Mouse (Mus musculus): ENCODE results near the gene Cd44. TPM values are rescaled to one million over a fixed set of nuclear protein-coding genes. Genes with fewer than 3 reads are reported as not detected.

Cd44 gene
- polyA plus RNA-seq, 1 experiment from 2014 or later: 145 TPM

DNA sequence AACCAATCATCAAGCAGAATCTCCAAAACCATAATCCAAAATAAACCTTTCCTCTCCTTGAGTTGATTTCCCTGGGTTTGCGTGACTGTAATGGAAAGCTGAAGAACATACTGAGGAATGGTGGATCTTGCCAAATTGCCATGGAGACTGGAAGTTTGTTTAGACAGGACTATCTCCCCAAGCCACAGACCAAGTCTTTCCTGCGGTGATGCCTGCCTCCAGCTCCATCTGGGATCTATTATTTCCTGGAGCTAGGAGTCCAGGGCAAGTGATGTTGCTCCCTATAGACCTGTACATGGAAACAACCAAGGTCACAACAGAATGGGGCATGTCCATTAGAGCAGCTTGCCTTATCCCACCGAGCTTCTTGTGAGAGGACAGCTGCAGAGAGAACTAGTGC, 15.1 kb upstream of the Cd44 start:
- in situ Hi-C loops (cut with MboI; ENCODE audit: low pct_unique_long_range_greater_than_20kb): no loop called here
- CTCF ChIA-PET: interaction anchor here (0.7 to 1.7 kb wide), 3 partner anchors 10 to 58 kb away, joined by 3 to 5 read pairs (median 3); no protein-coding TSS in a partner anchor
- POLR2A ChIA-PET: no interaction called here
- DNase-seq (ENCODE audit: low read depth, low spot score) (no peak), ATAC-seq (no peak)
- no peaks in the 10 kb centered on the region for H3K27me3 ChIP-seq
- no peak for TF ChIP-seq CTCF (IDR thresholded peaks at IDR 0.05)

GRCm38 (mm10) chr2:102914675-102915074, 13.2 kb upstream of the Cd44 start:
- ATAC-seq (no peak), DNase-seq (ENCODE audit: low read depth, low spot score) (no peak)
- TF ChIP-seq CTCF (IDR thresholded peaks at IDR 0.05): no peak
- H3K27me3 ChIP-seq: no peaks in the 10 kb centered on the region
- POLR2A ChIA-PET: interaction anchor here (1.0 kb wide), 1 partner anchor 23 kb away, joined by 3 read pairs; no protein-coding TSS in a partner anchor
- in situ Hi-C loops (cut with MboI; ENCODE audit: low pct_unique_long_range_greater_than_20kb): no loop called here
- CTCF ChIA-PET: interaction anchor here (1.4 to 3.0 kb wide), 2 partner anchors 9 to 26 kb away, joined by 3 to 7 read pairs; no protein-coding TSS in a partner anchor

DNA sequence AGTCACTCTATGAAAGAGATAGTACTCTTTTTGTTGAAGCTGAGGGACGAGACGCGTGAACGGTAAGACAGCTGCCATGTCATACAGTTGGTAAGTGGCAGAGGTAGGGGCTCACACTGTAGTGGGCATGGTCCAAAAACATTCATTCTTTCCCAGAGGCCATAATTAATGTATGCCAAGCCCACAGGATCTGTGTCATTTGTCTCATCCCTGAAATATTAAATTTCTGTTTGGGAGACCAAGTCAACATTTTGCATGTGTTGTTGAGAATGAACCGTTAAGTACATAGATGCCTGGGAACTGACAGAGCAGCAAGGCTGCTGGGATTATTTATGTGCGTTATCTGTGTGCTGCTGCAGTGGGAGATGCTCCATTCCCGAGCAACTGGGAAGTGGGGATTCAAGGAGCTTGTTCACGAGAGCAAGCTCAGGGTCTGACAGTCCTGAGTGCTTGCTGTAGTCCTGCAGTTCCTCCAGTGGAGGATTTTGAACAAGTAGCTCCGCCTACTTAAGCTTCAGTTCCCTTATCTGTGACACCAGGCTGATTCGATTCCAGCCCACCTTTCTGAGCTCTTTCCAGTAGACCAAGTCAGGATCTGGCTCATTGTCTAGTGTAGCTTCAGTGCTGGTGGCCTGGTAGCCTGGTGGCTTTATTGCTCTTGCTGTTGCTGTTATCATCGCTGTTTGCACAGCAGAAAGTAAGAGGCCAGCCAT, 12.5 kb upstream of the Cd44 start:
- ChIA-PET POLR2A (interaction anchor here (1.0 kb wide), 1 partner anchor 22 kb away, joined by 3 read pairs; no protein-coding TSS in a partner anchor), CTCF (interaction anchor here (1.4 to 3.0 kb wide), 2 partner anchors 10 to 27 kb away, joined by 3 to 7 read pairs; no protein-coding TSS in a partner anchor)
- DNase-seq (ENCODE audit: low read depth, low spot score) (no peak), ATAC-seq (no peak)
- TF ChIP-seq CTCF (IDR thresholded peaks at IDR 0.05): no peak
- H3K27me3 ChIP-seq: no peaks in the 10 kb centered on the region
- in situ Hi-C loops (cut with MboI; ENCODE audit: low pct_unique_long_range_greater_than_20kb): no loop called here

DNA sequence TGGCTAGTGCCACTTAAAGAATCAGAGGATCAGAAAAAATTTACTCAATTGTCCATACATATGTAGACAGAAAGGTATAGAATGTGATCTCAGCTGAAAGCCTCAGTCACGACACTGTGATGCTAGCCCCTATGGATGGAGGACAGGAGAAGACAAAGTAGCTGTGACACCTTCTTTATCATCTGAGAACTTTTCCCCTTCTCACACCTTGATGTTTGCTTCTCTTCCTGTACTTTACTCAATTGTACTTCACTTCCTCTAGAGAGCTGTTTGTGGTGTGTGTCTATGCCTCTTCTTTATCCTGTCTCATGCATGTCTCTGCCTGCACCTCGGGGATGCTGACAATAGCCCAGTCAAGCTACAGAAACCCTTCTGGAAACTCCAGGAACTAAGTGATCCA, 11.5 kb upstream of the Cd44 start:
- ChIA-PET CTCF (interaction anchor here (1.0 to 3.0 kb wide), 2 partner anchors 10 to 11 kb away, joined by 4 to 7 read pairs; no protein-coding TSS in a partner anchor), POLR2A (interaction anchor here (1.0 kb wide), 1 partner anchor 12 kb away, joined by 3 read pairs; no protein-coding TSS in a partner anchor)
- no peaks in the 10 kb centered on the region for H3K27me3 ChIP-seq
- ATAC-seq: no peak
- TF ChIP-seq CTCF (IDR thresholded peaks at IDR 0.05): no peak
- no peak for DNase-seq (ENCODE audit: low read depth, low spot score)
- in situ Hi-C loops (cut with MboI; ENCODE audit: low pct_unique_long_range_greater_than_20kb): no loop called here

GRCm38 (mm10) chr2:102912469-102912868, 11.0 kb upstream of the Cd44 start:
- no peak for TF ChIP-seq CTCF (IDR thresholded peaks at IDR 0.05)
- DNase-seq (ENCODE audit: low read depth, low spot score) (no peak), ATAC-seq (no peak)
- ChIA-PET CTCF (interaction anchor here (1.0 to 3.0 kb wide), 2 partner anchors 9 to 12 kb away, joined by 4 to 7 read pairs; no protein-coding TSS in a partner anchor), POLR2A (interaction anchor here (1.0 kb wide), 1 partner anchor 12 kb away, joined by 3 read pairs; no protein-coding TSS in a partner anchor)
- in situ Hi-C loops (cut with MboI; ENCODE audit: low pct_unique_long_range_greater_than_20kb): no loop called here
- no peaks in the 10 kb centered on the region for H3K27me3 ChIP-seq

DNA sequence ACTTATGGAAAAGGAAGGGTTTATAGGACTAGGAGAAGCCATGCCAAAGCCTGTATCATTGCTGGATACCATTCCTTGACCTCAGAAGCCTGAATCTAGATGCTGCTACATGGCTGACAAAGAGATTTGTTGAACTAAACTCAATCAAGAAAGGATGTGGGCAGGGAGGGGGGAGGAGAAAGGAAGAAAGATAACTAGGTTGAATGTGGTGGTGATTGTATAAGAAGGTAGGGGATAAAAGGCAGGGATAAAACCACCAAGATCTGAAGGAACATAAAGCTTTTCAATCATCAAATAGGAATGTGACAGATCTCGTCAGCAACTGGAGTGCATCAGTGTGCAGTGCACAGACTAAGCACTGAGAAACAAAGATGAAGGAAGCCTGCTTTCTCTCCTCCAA, 7.9 kb upstream of the Cd44 start:
- H3K27me3 ChIP-seq: no peaks in the 10 kb centered on the region
- ChIA-PET POLR2A (no interaction called here), CTCF (interaction anchor here (3.7 kb wide), 1 partner anchor 10 kb away, joined by 15 read pairs; no protein-coding TSS in a partner anchor)
- no peak for ATAC-seq
- no peak for DNase-seq (ENCODE audit: low read depth, low spot score)
- no peak for TF ChIP-seq CTCF (IDR thresholded peaks at IDR 0.05)
- in situ Hi-C loops (cut with MboI; ENCODE audit: low pct_unique_long_range_greater_than_20kb): loop anchor here (5.0 kb wide), 1 partner anchor 33 kb away; no protein-coding TSS in a partner anchor

DNA sequence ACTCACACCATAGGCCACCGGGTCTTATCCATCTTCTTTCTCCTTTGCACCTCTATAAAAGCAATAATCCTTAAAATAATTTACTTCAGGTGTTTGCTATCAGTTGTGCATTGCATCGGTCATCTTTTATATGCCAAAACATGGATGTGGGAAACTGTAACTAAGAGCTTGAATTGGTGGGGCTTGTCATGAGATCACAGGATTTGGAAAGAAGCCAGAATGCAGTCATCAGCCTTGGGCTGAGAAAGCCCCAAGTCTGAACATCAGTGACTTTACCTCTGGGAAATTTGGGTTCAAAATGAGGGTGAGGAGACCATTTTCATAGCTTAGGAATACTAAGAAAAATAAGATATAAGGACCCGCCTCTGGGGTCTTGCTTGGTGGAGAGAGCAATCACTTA, 4.1 kb upstream of the Cd44 start:
- in situ Hi-C loops (cut with MboI; ENCODE audit: low pct_unique_long_range_greater_than_20kb): loop anchor here (5.0 kb wide), 1 partner anchor 37 kb away; no protein-coding TSS in a partner anchor
- ATAC-seq: no peak
- DNase-seq (ENCODE audit: low read depth, low spot score): peak; percentile 84
- CTCF ChIA-PET: interaction anchor here (1.1 kb wide), 1 partner anchor 51 kb away, joined by 3 read pairs; no protein-coding TSS in a partner anchor
- no peaks in the 10 kb centered on the region for H3K27me3 ChIP-seq
- no peak for TF ChIP-seq CTCF (IDR thresholded peaks at IDR 0.05)
- POLR2A ChIA-PET: no interaction called here

DNA sequence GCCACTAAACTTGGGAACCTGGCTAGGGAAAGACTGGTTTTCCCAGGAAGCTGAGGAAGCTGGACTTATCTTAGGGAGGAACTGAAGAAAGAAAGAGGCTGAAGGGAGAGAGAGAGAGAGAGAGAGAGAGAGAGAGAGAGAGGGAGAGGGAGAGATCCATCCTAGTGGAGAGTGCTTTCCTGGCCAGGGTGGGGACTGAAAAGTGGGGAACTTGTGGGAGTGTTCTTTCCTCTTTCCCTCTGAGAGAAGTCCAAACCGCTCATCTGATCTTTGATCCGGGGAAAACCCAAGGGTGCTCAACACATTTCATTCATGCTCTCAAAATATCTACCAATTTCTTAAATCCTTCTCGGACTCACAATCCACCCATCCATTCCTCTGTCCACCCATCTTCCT, 361 bp upstream of the Cd44 start:
- H3K27me3 ChIP-seq: no peaks in the 10 kb centered on the region
- no peak for TF ChIP-seq CTCF (IDR thresholded peaks at IDR 0.05)
- in situ Hi-C loops (cut with MboI; ENCODE audit: low pct_unique_long_range_greater_than_20kb): no loop called here
- ATAC-seq (no peak), DNase-seq (ENCODE audit: low read depth, low spot score) (no peak)
- POLR2A ChIA-PET: interaction anchor here (0.6 kb wide), 2 partner anchors 223 to 445 kb away, joined by 3 to 5 read pairs; no protein-coding TSS in a partner anchor
- CTCF ChIA-PET: no interaction called here

DNA sequence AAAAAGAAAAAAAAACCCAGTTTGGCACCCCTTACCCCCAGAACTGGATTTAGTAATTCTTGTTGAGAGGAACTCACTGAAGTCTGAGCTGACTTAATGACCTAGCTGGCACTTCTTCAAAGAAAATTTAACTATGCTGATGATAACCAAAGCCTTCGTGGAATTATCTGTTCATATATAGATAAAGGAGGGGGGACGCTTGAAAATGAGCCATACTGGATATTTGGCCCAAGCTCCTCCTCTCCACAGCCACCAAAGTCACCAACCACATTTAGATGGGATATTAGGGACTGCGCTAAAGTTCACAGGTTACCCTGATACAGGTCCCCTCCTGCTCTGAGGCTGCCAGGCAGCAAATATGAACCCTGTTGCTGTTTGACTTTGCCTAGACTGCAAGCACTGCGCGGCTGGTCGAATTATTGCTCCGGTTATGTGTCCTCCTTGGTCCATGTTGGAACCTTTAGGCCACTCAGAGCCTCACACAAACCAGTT, 1.2 kb downstream of the Cd44 start:
- TF ChIP-seq CTCF (IDR thresholded peaks at IDR 0.05): no peak
- in situ Hi-C loops (cut with MboI; ENCODE audit: low pct_unique_long_range_greater_than_20kb): no loop called here
- DNase-seq (ENCODE audit: low read depth, low spot score): no peak
- no peak for ATAC-seq
- H3K27me3 ChIP-seq: no peaks in the 10 kb centered on the region
- POLR2A ChIA-PET: interaction anchor here (0.7 to 1.1 kb wide), 3 partner anchors 12 to 212 kb away, joined by 3 to 4 read pairs (median 3); no protein-coding TSS in a partner anchor
- CTCF ChIA-PET: interaction anchor here (0.6 to 2.1 kb wide), 6 partner anchors 10 to 215 kb away, joined by 3 to 8 read pairs (median 4); no protein-coding TSS in a partner anchor

DNA sequence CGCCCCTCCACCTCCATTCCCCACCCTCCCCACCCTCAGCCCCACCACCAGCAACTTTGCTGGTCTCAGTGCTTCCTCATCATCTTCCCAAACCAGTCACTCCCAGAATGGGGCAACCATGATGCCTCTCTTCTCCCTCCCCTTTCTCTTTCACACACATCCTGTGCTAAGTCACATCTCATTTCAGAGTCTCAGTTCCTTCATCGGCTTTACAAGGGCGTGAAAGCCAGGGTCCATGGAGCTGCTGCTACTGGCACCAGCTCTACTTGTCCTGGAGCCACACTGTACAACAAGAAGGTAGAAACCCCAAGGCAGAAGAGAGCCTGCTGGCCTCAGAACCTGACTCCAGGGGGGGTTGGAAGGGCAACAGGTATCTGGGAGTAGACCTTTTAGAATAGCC, 2.2 kb downstream of the Cd44 start:
- DNase-seq (ENCODE audit: low read depth, low spot score) (no peak), ATAC-seq (no peak)
- ChIA-PET POLR2A (interaction anchor here (0.7 kb wide), 1 partner anchor 211 kb away, joined by 4 read pairs; no protein-coding TSS in a partner anchor), CTCF (interaction anchor here (1.1 to 2.1 kb wide), 3 partner anchors 13 to 214 kb away, joined by 3 to 8 read pairs (median 3); no protein-coding TSS in a partner anchor)
- in situ Hi-C loops (cut with MboI; ENCODE audit: low pct_unique_long_range_greater_than_20kb): loop anchor here (10.0 kb wide), 2 partner anchors 154 to 214 kb away; no protein-coding TSS in a partner anchor
- TF ChIP-seq CTCF (IDR thresholded peaks at IDR 0.05): no peak
- no peaks in the 10 kb centered on the region for H3K27me3 ChIP-seq

All from Patski (cell line).